Mouse (Mus musculus) right cerebral cortex, adult 18-20 months (tissue): Measurements from ENCODE around the gene Psors1c2.
A peak's percentile ranks its signal among the peaks of the same experiment; 100 is the strongest.

Experiments
- DNase-seq: peaks from one replicate; pipeline ENCODE4 v3.0.0; 2022; ENCODE audit warnings: mixed read lengths

Gene Psors1c2

GRCm38 (mm10) chr17:35524354-35524753 is 8.6 kb upstream of the Psors1c2 start:
- no peak for DNase-seq

GRCm38 (mm10) chr17:35526644-35527043 is 6.4 kb upstream of the Psors1c2 start:
- DNase-seq: no peak

- DNase-seq: no peak
Observed at GRCm38 (mm10) chr17:35532360-35532759, 641 bp upstream of the Psors1c2 start.

GRCm38 (mm10) chr17:35534343-35534742 is 1.3 kb downstream of the Psors1c2 start:
- DNase-seq: peak; percentile 79

GRCm38 (mm10) chr17:35537421-35537820 is 4.4 kb downstream of the Psors1c2 start:
- peak; percentile 69 for DNase-seq

GRCm38 (mm10) chr17:35538476-35538875 is 5.5 kb downstream of the Psors1c2 start:
- DNase-seq: no peak

- no peak for DNase-seq
Observed at GRCm38 (mm10) chr17:35539540-35539939, 6.5 kb downstream of the Psors1c2 start.

- DNase-seq: peak; percentile 23
Observed at GRCm38 (mm10) chr17:35542761-35543411, 9.9 kb downstream of the Psors1c2 start.

GRCm38 (mm10) chr17:35543412-35543861 is 10.4 kb downstream of the Psors1c2 start:
- DNase-seq: no peak

- no peak for DNase-seq
Observed at GRCm38 (mm10) chr17:35544001-35544400, 11.0 kb downstream of the Psors1c2 start.

GRCm38 (mm10) chr17:35544680-35545079 is 11.7 kb downstream of the Psors1c2 start:
- no peak for DNase-seq

- DNase-seq: no peak
Observed at GRCm38 (mm10) chr17:35547465-35547864, 14.5 kb downstream of the Psors1c2 start.

GRCm38 (mm10) chr17:35548636-35549035 is 15.6 kb downstream of the Psors1c2 start:
- no peak for DNase-seq

GRCm38 (mm10) chr17:35549437-35550142 is 16.6 kb downstream of the Psors1c2 start:
- DNase-seq: peak; percentile 89

- DNase-seq: no peak
Observed at GRCm38 (mm10) chr17:35550143-35550494, 17.1 kb downstream of the Psors1c2 start.

- DNase-seq: no peak
Observed at GRCm38 (mm10) chr17:35550871-35551270, 17.9 kb downstream of the Psors1c2 start.

GRCm38 (mm10) chr17:35551881-35552414 is 18.9 kb downstream of the Psors1c2 start, which contains the start of gene Cdsn:
Gene Cdsn (plus strand): TSS chr17:35552128.
- no peak for DNase-seq

- DNase-seq: no peak
Observed at GRCm38 (mm10) chr17:35554321-35554720, 21.3 kb downstream of the Psors1c2 start.

GRCm38 (mm10) chr17:35554761-35555397 is 21.9 kb downstream of the Psors1c2 start:
- DNase-seq: no peak

GRCm38 (mm10) chr17:35556186-35556765 is 23.3 kb downstream of the Psors1c2 start:
- no peak for DNase-seq

GRCm38 (mm10) chr17:35556812-35557211 is 23.8 kb downstream of the Psors1c2 start:
- peak; percentile 48 for DNase-seq

GRCm38 (mm10) chr17:35557351-35557750 is 24.4 kb downstream of the Psors1c2 start:
- no peak for DNase-seq

GRCm38 (mm10) chr17:35558216-35558615 is 25.2 kb downstream of the Psors1c2 start:
- no peak for DNase-seq
